Mouse (Mus musculus) forebrain, embryonic 10.5 days (tissue): ENCODE results near the gene Med13. TPM values are rescaled to one million over a fixed set of nuclear protein-coding genes. Genes with fewer than 3 reads are reported as not detected.
"Not testable (repeated sequence)": the region's sequence is repeated elsewhere in the genome, so short reads cannot be mapped to it uniquely, and the experiment has no call there.

ENCODE experiments used
- DNase-seq: peaks from one replicate; pipeline ENCODE4 v3.0.0-alpha.2; 2017; ENCODE audit warnings: low spot score; ENCODE audit errors: extremely low spot score
- H3K27ac ChIP-seq: fragments of 300-500 bp; sonication (generic); 2 replicates; pipeline ENCODE4 v1.5.1; 2016; ENCODE audit warnings: mild to moderate bottlenecking
- H3K27me3 ChIP-seq: fragments of 300-500 bp; sonication (generic); 2 replicates; pipeline ENCODE4 v1.6.1; 2016; ENCODE audit warnings: mild to moderate bottlenecking; ENCODE audit not compliant: poor library complexity, severe bottlenecking
- H3K36me3 ChIP-seq: fragments of 300-500 bp; sonication (generic); replicated peaks from 2 replicates; pipeline ENCODE4 v1.6.1; 2016; ENCODE audit warnings: mild to moderate bottlenecking, moderate library complexity
- H3K4me1 ChIP-seq: fragments of 300-500 bp; sonication (generic); 2 replicates; pipeline ENCODE4 v1.6.1; 2016
- H3K4me3 ChIP-seq: fragments of 300-500 bp; sonication (generic); 2 replicates; pipeline ENCODE4 v1.5.1; 2016; ENCODE audit warnings: mild to moderate bottlenecking, moderate library complexity
- H3K9me3 ChIP-seq: fragments of 300-500 bp; sonication (generic); 2 replicates; pipeline ENCODE4 v1.6.1; 2016; ENCODE audit warnings: mild to moderate bottlenecking, moderate library complexity
- WGBS: fragments of 180-500 bp; shearing (Covaris S2); methylation state at CpG from one replicate; pipeline ENCODE4 v1.1.7; 2016; 5-methylcytosine and 5-hydroxymethylcytosine counted together
- polyA plus RNA-seq: library from polyadenylated mRNA; unstranded; fragments of >200 nt; fragmentation: Nextera tagmentation; extraction: Ambion mirVana; gene quantifications from 2 replicates; pipeline ENCODE4 v1.2.1, GENCODE M21; 2016

Med13 gene
- polyA plus RNA-seq, 1 experiment from 2014 or later, result 7.5 TPM

DNA sequence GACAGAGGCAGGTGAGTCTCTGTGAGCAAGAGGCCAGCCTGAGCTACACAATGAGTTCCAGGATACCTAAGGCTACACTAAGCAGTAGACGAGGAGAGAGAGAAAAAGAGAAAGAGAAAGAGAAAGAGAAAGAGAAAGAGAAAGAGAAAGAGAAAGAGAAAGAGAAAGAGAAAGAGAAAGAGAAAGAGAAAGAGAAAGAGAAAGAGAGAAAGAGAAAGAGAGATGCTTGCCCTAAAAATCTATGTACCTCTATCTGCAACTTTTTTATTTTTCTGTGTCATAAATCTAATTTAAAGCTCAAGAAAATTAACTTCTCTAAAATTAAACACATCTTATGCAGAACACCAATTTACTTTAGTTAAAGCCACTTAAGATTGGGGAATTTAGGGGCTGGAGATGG lies 12.5 kb downstream of the Med13 start:
- 93% methylated on average over 1 of the region's 1 CpGs for WGBS
- not testable (repeated sequence) for H3K4me1 ChIP-seq, H3K27ac ChIP-seq, H3K27me3 ChIP-seq, H3K4me3 ChIP-seq, H3K9me3 ChIP-seq, DNase-seq
- H3K36me3 ChIP-seq, result peaks cover 60% of the 10 kb centered on the region

DNA sequence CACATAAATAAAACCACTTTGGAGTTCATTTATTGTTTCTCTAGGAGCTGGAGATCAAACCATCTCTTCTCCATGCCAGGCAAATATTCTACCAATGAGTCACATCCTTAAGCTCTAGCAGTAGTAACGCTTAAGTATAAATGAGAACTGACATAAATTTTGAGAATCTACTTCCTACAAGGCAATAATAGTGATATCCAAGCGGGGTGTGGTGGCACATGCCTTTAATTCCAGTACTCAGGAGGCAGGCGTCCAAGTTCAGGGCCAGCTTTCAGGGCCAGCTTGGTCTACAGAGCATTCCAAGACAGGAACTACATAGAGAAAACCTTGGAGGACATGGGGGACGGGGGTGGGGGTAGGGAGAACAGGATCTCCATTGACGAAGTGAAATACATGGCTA lies 33.2 kb downstream of the Med13 start:
- H3K4me3 ChIP-seq, result no peak overlapping the region
- H3K36me3 ChIP-seq, result peaks cover 62% of the 10 kb centered on the region
- 91% methylated on average over 5 of the region's 5 CpGs for WGBS
- no peak overlapping the region for H3K27ac ChIP-seq
- H3K9me3 ChIP-seq, result no peaks in the 10 kb centered on the region
- DNase-seq, result no peak
- no peaks in the 10 kb centered on the region for H3K4me1 ChIP-seq
- H3K27me3 ChIP-seq, result no peaks in the 10 kb centered on the region

GRCm38 (mm10) chr11:86314992-86315391 lies 42.4 kb downstream of the Med13 start:
- not testable (repeated sequence) for H3K4me3 ChIP-seq, H3K9me3 ChIP-seq, H3K4me1 ChIP-seq, DNase-seq, H3K27me3 ChIP-seq, H3K27ac ChIP-seq
- WGBS, result 91% methylated on average over 3 of the region's 3 CpGs
- peaks cover 58% of the 10 kb centered on the region for H3K36me3 ChIP-seq

GRCm38 (mm10) chr11:86310280-86310679 lies 47.1 kb downstream of the Med13 start:
- 88% methylated on average over 6 of the region's 6 CpGs for WGBS
- peaks cover 50% of the 10 kb centered on the region for H3K36me3 ChIP-seq
- no peak for DNase-seq

DNA sequence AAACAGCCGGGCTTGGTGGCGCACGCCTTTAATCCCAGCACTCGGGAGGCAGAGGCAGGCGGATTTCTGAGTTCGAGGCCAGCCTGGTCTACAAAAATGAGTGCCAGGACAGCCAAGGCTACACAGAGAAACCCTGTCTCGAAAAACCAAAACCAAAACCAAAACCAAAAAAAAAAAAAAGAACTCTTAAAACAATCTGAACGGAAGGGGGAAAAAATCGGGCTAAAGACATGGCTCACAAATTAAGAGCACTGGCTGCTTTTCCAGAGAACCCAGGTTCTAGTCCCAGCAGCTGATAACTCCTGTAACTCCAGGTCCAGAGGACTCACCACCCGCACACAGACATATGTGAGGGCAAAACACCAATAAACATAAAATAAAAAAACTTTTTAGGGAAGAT lies 65.2 kb downstream of the Med13 start:
- WGBS, result 95% methylated on average over 10 of the region's 10 CpGs
- not testable (repeated sequence) for H3K27me3 ChIP-seq, H3K27ac ChIP-seq, DNase-seq, H3K4me3 ChIP-seq, H3K9me3 ChIP-seq, H3K4me1 ChIP-seq
- H3K36me3 ChIP-seq, result peaks cover 82% of the 10 kb centered on the region

More at GRCm38 (mm10) chr11:86310280-86310679, 47.1 kb downstream of the Med13 start:
- no peak overlapping the region for H3K27ac ChIP-seq
- H3K27me3 ChIP-seq, result no peaks in the 10 kb centered on the region
- H3K4me1 ChIP-seq, result no peaks in the 10 kb centered on the region
- H3K9me3 ChIP-seq, result no peaks in the 10 kb centered on the region
- no peak overlapping the region for H3K4me3 ChIP-seq

- WGBS, result 96% methylated on average over 6 of the region's 6 CpGs
- DNase-seq, result no peak
- Histone ChIP-seq H3K9me3 (no peaks in the 10 kb centered on the region), H3K27me3 (no peaks in the 10 kb centered on the region), H3K4me3 (no peak overlapping the region), H3K4me1 (no peaks in the 10 kb centered on the region), H3K36me3 (peaks cover 82% of the 10 kb centered on the region), H3K27ac (no peak overlapping the region)
Observed at GRCm38 (mm10) chr11:86291714-86292113, 65.7 kb downstream of the Med13 start.

DNA sequence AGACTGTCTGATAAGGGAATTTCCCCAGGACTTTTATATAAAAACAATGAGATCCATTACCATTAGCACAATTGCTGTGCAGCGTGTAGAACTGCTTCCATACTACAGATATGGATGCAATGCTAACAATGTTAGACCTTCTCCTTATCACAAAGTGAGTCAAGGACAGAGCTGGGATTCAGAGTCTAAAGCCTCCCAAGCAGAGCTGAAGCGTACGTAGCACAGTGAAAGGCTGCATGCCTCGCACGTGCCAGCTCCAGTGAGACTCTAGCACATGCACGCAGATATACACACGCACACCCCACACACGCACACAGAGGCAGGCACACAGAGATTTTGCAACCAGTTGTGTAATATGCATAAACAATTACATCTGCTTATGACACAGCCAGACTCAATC lies 71.7 kb downstream of the Med13 start:
- H3K4me1 ChIP-seq, result no peaks in the 10 kb centered on the region
- H3K27ac ChIP-seq, result no peak overlapping the region
- H3K36me3 ChIP-seq, result peaks cover 95% of the 10 kb centered on the region
- no peaks in the 10 kb centered on the region for H3K27me3 ChIP-seq
- DNase-seq, result no peak
- 96% methylated on average over 8 of the region's 8 CpGs for WGBS
- H3K4me3 ChIP-seq, result no peak overlapping the region
- H3K9me3 ChIP-seq, result no peaks in the 10 kb centered on the region

GRCm38 (mm10) chr11:86278442-86279102 lies 78.8 kb downstream of the Med13 start:
- WGBS, result 95% methylated on average over 6 of the region's 6 CpGs

GRCm38 (mm10) chr11:86257460-86258076 lies 99.8 kb downstream of the Med13 start, which contains the start of gene Ints2:
Ints2 (minus strand) TSS chr11:86257575.
- Histone ChIP-seq H3K27ac (peak within 1 kb of the TSS; percentile 91), H3K9me3 (no peaks in the 10 kb centered on the region), H3K27me3 (no peaks in the 10 kb centered on the region), H3K36me3 (peaks cover 32% of the 10 kb centered on the region), H3K4me3 (peak within 1 kb of the TSS; percentile 81), H3K4me1 (peaks cover 16% of the 10 kb centered on the region)
- DNase-seq, result peak; percentile 91
- WGBS, result 9% methylated on average over 32 of the region's 32 CpGs

More at GRCm38 (mm10) chr11:86278442-86279102, 78.8 kb downstream of the Med13 start:
- no peak overlapping the region for H3K4me3 ChIP-seq
- peaks cover 96% of the 10 kb centered on the region for H3K36me3 ChIP-seq
- no peaks in the 10 kb centered on the region for H3K4me1 ChIP-seq
- no peak for DNase-seq
- H3K27ac ChIP-seq, result no peak overlapping the region
- no peaks in the 10 kb centered on the region for H3K9me3 ChIP-seq
- no peaks in the 10 kb centered on the region for H3K27me3 ChIP-seq

- Histone ChIP-seq H3K36me3 (peaks cover 38% of the 10 kb centered on the region), H3K27me3 (no peaks in the 10 kb centered on the region), H3K4me1 (peaks cover 16% of the 10 kb centered on the region), H3K4me3 (peak overlapping the region; percentile 81), H3K9me3 (no peaks in the 10 kb centered on the region), H3K27ac (peak overlapping the region; percentile 91)
- peak; percentile 49 for DNase-seq
- under 1% methylated on average over 22 of the region's 22 CpGs for WGBS
Observed at GRCm38 (mm10) chr11:86257054-86257453, 100.3 kb downstream of the Med13 start.

DNA sequence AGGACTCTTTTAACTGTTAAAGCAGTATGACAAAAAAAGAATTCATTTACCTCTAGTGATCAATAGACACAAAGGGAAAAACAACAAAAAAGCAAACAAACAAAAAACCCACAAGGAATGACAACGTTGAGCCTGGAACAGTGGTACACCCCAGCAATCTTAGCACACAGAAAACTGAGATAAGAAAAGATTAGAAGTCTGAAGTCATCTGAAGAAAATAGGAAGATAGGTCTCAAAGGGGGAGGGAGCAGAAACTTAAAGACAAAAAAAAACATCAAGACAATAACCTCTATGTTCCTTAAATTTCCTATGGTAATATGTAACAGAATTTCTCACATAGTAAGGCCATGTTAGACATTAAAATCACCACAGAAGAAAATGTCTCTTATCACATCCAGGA lies 104.1 kb downstream of the Med13 start:
- no peaks in the 10 kb centered on the region for H3K27me3 ChIP-seq
- 94% methylated on average over 1 of the region's 1 CpGs for WGBS
- H3K4me1 ChIP-seq, result peaks cover 16% of the 10 kb centered on the region
- peaks cover 73% of the 10 kb centered on the region for H3K36me3 ChIP-seq
- H3K9me3 ChIP-seq, result no peaks in the 10 kb centered on the region
- DNase-seq, result no peak
- no peak overlapping the region for H3K4me3 ChIP-seq
- H3K27ac ChIP-seq, result no peak overlapping the region

GRCm38 (mm10) chr11:86232446-86232845 lies 125.0 kb downstream of the Med13 start:
- Histone ChIP-seq H3K36me3 (peaks cover 96% of the 10 kb centered on the region), H3K4me1 (no peaks in the 10 kb centered on the region), H3K27ac (no peak overlapping the region), H3K27me3 (no peaks in the 10 kb centered on the region), H3K4me3 (no peak overlapping the region), H3K9me3 (no peaks in the 10 kb centered on the region)
- DNase-seq, result no peak
- WGBS, result 94% methylated on average over 4 of the region's 4 CpGs

DNA sequence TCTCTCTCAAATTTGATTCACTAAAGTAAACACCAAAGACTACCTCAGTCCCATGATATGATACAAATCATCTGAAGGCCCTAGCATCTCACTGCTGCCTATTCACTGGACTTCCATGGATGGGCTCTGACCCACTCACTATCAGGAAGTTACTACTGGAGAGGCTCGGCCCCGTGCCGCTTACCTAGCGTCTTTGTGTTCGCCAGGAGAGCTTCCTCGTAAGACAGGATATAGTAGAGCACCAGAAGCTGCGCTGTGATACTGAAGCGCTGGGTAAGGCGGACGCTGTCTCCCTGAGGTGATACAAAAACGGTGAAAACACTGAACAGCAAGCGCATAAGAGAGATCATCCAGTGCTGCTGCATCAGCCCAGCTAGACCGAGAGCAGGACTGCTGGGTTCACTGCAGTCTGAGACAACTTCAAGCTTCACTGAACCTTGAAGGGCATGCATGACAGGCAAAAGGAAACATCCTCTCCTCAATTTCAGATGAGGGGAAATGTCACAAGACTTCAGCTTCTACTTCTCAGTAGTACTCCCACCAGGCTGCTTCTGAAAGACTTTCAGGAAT lies 125.5 kb downstream of the Med13 start:
- H3K4me3 ChIP-seq, result no peak overlapping the region
- H3K4me1 ChIP-seq, result no peaks in the 10 kb centered on the region
- peaks cover 96% of the 10 kb centered on the region for H3K36me3 ChIP-seq
- WGBS, result 97% methylated on average over 13 of the region's 13 CpGs
- no peak for DNase-seq
- H3K27me3 ChIP-seq, result no peaks in the 10 kb centered on the region
- H3K27ac ChIP-seq, result no peak overlapping the region
- H3K9me3 ChIP-seq, result no peaks in the 10 kb centered on the region
